Mouse (Mus musculus) olfactory bulb, adult 2 months (tissue): Measurements from ENCODE around the gene Amz1.

Experiments
- CTCF ChIP-seq: fragments of 200-500 bp; IDR thresholded peaks from 2 replicates; pipeline ENCODE4 v1.5.1; 2012; ENCODE audit warnings: low read depth, mild to moderate bottlenecking, low read length, moderate library complexity; ENCODE audit not compliant: insufficient read depth
- POLR2A ChIP-seq: fragments of 200-500 bp; IDR thresholded peaks from 2 replicates; pipeline ENCODE4 v1.6.1; 2012; ENCODE audit warnings: mild to moderate bottlenecking, low read depth, low read length, moderate library complexity; ENCODE audit not compliant: insufficient read depth

- TF ChIP-seq CTCF (no peak), POLR2A (no peak)
Measured at GRCm38 (mm10) chr5:140723822-140724221, at the start of gene Amz1.
